Mouse (Mus musculus) CD4-positive, CD25-positive, alpha-beta regulatory T cell, adult 9 weeks (primary cell): ENCODE measurements around the gene Rtn4rl1. TPM values are rescaled to one million over a fixed set of nuclear protein-coding genes. Genes with fewer than 3 reads are reported as not detected.

ENCODE experiments used
- polyA plus RNA-seq: library from polyadenylated mRNA; unstranded; fragments of 100-300 nt; shearing (Covaris generic); gene quantifications from one replicate; pipeline ENCODE4 v1.2.1, GENCODE M21; 2017

Rtn4rl1 gene
- polyA plus RNA-seq, result 1.9 TPM

GRCm38 (mm10) chr11:75193256-75194071 is at the start of gene Rtn4rl1:
Rtn4rl1 (plus strand) TSS chr11:75193783.

GRCm38 (mm10) chr11:75169405-75170080 is 24.0 kb upstream of the Rtn4rl1 start, which contains the start of gene Hic1:
Hic1 (minus strand) TSS chr11:75169519.

GRCm38 (mm10) chr11:75178672-75179208 is 14.8 kb upstream of the Rtn4rl1 start, which contains the start of gene Ovca2:
Ovca2 (minus strand) TSS chr11:75178835.

GRCm38 (mm10) chr11:75190905-75191441 is 2.6 kb upstream of the Rtn4rl1 start, which contains the start of gene Dph1:
Dph1 (minus strand) TSS chr11:75191241.

Other genes starting within 250 kb of the Rtn4rl1 start
- 0.56 TPM for gene Hic1, start 24.3 kb upstream of the Rtn4rl1 start, polyA plus RNA-seq
- gene Ovca2, start 14.9 kb upstream of the Rtn4rl1 start, polyA plus RNA-seq, result 32.8 TPM
- gene Dph1, start 2.5 kb upstream of the Rtn4rl1 start, polyA plus RNA-seq, result 26.3 TPM
- gene Rpa1, start 154.5 kb downstream of the Rtn4rl1 start, polyA plus RNA-seq, result 152 TPM
- 30.3 TPM for gene Smyd4, start 154.7 kb downstream of the Rtn4rl1 start, polyA plus RNA-seq
- gene Serpinf1, start 228.9 kb downstream of the Rtn4rl1 start, polyA plus RNA-seq, result 4.4 TPM
- gene Serpinf2, start 245.8 kb downstream of the Rtn4rl1 start, polyA plus RNA-seq, result not detected